Mouse (Mus musculus) CH12.LX (cell line): ENCODE results near the gene Ankzf1. TPM values are rescaled to one million over a fixed set of nuclear protein-coding genes. Genes with fewer than 3 reads are reported as not detected.

Experiments
- DNase-seq: peaks from one replicate; pipeline ENCODE4 v3.0.0-alpha.2; 2013; ENCODE audit errors: extremely low read depth
- H3K27ac ChIP-seq: 2 replicates; pipeline ENCODE4 v1.5.1; 2012; ENCODE audit warnings: low read depth, mild to moderate bottlenecking, control low read depth, moderate library complexity; ENCODE audit not compliant: insufficient read depth
- H3K27me3 ChIP-seq: replicated peaks from 2 replicates; pipeline ENCODE3; 2012; ENCODE audit warnings: inconsistent platforms
- H3K36me3 ChIP-seq, 2 experiments: replicated peaks in 1 of 2; 2 replicates each; pipeline versions ENCODE3 to v1.6.1; 2012; ENCODE audit warnings: inconsistent platforms in 1 of 2, low read length in 1 of 2, mild to moderate bottlenecking in 1 of 2, mixed read lengths in 1 of 2, moderate library complexity in 1 of 2; ENCODE audit not compliant: control insufficient read depth in 1 of 2, insufficient read depth in 1 of 2
- H3K4me1 ChIP-seq, 2 experiments: 2 replicates each; pipeline ENCODE4 v1.6.1; 2012; ENCODE audit warnings: inconsistent platforms in 1 of 2, moderate library complexity in 1 of 2; ENCODE audit not compliant: insufficient read depth in 2 of 2, control insufficient read depth in 1 of 2
- H3K4me2 ChIP-seq: 2 replicates; pipeline ENCODE4 v1.6.1; 2012; ENCODE audit warnings: low read depth, mild to moderate bottlenecking, control low read depth; ENCODE audit not compliant: poor library complexity, insufficient read depth, severe bottlenecking
- H3K4me3 ChIP-seq, 3 experiments: fragments of 150-350 bp in 1 of 3; sonication (generic) in 1 of 3; replicated peaks in 1 of 3; 2 replicates each; pipeline versions ENCODE3 to v1.5.1; 2011 to 2012; ENCODE audit warnings: low read depth in 2 of 3, low read length in 2 of 3, mild to moderate bottlenecking in 2 of 3, moderate library complexity in 2 of 3, control low read depth in 1 of 3, improper control_type of control experiment in 1 of 3, inconsistent platforms in 1 of 3, mixed read lengths in 1 of 3; ENCODE audit not compliant: poor library complexity in 1 of 3
- H3K79me2 ChIP-seq: replicated peaks from 2 replicates; pipeline ENCODE4 v1.6.1; 2012; ENCODE audit warnings: mild to moderate bottlenecking, moderate library complexity; ENCODE audit not compliant: control insufficient read depth, poor library complexity, insufficient read depth, severe bottlenecking; ENCODE audit errors: extremely low read depth
- H3K9ac ChIP-seq: 2 replicates; pipeline ENCODE4 v1.6.1; 2012; ENCODE audit warnings: low read depth, mild to moderate bottlenecking, control low read depth, moderate library complexity; ENCODE audit not compliant: insufficient read depth
- H3K9me3 ChIP-seq: replicated peaks from 2 replicates; pipeline ENCODE3; 2012; ENCODE audit warnings: low read length, inconsistent platforms, mixed read lengths
- ELF1 ChIP-seq: IDR thresholded peaks from 2 replicates; pipeline ENCODE4 v1.6.1; 2014; ENCODE audit warnings: low read depth, mild to moderate bottlenecking, inconsistent platforms, low read length, improper control_type of control experiment
- HCFC1 ChIP-seq: IDR thresholded peaks from 2 replicates; pipeline ENCODE4 v1.6.1; 2012; ENCODE audit warnings: low read depth, mild to moderate bottlenecking, inconsistent platforms, low read length, improper control_type of control experiment
- IRF4 ChIP-seq: IDR thresholded peaks from 2 replicates; pipeline ENCODE4 v1.6.1; 2014; ENCODE audit warnings: low read depth, mild to moderate bottlenecking, inconsistent platforms, low read length, improper control_type of control experiment
- JUN ChIP-seq: IDR thresholded peaks from 2 replicates; pipeline ENCODE4 v1.6.1; 2011; ENCODE audit warnings: low read depth, mild to moderate bottlenecking, low read length, improper control_type of control experiment, moderate library complexity; ENCODE audit not compliant: insufficient read depth
- JUND ChIP-seq: conservative IDR thresholded peaks from 2 replicates; pipeline ENCODE4 v1.6.1; 2011; ENCODE audit warnings: low read depth, low read length, improper control_type of control experiment
- KAT2A ChIP-seq: IDR thresholded peaks from 2 replicates; pipeline ENCODE4 v1.6.1; 2012; ENCODE audit warnings: low read length, improper control_type of control experiment, inconsistent platforms; ENCODE audit not compliant: insufficient replicate concordance
- MAX ChIP-seq: IDR thresholded peaks from 2 replicates; pipeline ENCODE4 v1.6.1; 2011; ENCODE audit warnings: low read length, improper control_type of control experiment
- MYC ChIP-seq: IDR thresholded peaks from 2 replicates; pipeline ENCODE4 v1.6.1; 2011; ENCODE audit warnings: low read depth, mild to moderate bottlenecking, improper control_type of control experiment, low read length
- NELFE ChIP-seq: IDR thresholded peaks from 2 replicates; pipeline ENCODE4 v1.6.1; 2011; ENCODE audit warnings: low read depth, low read length, improper control_type of control experiment
- POLR2AphosphoS2 ChIP-seq: IDR thresholded peaks from 2 replicates; pipeline ENCODE4 v1.6.1; 2011; ENCODE audit warnings: low read depth, low read length, improper control_type of control experiment
- RAD21 ChIP-seq: IDR thresholded peaks from 2 replicates; pipeline ENCODE4 v1.6.1; 2011; ENCODE audit warnings: low read depth, mild to moderate bottlenecking, low read length, improper control_type of control experiment, moderate library complexity
- SIN3A ChIP-seq: IDR thresholded peaks from 2 replicates; pipeline ENCODE4 v1.6.1; 2012; ENCODE audit warnings: low read length, improper control_type of control experiment, inconsistent platforms
- SMC3 ChIP-seq: IDR thresholded peaks from 2 replicates; pipeline ENCODE4 v1.6.1; 2011; ENCODE audit warnings: low read depth, low read length, improper control_type of control experiment
- TCF12 ChIP-seq: IDR thresholded peaks from 2 replicates; pipeline ENCODE4 v1.6.1; 2014; ENCODE audit warnings: low read depth, mild to moderate bottlenecking, inconsistent platforms, low read length, improper control_type of control experiment
- USF2 ChIP-seq: conservative IDR thresholded peaks from 2 replicates; pipeline ENCODE4 v1.6.1; 2011; ENCODE audit warnings: low read depth, low read length, improper control_type of control experiment
- dilution Hi-C: fragments of 300-500 bp; cut with MboI; formaldehyde crosslinking; loops from 2 replicates; pipeline ENCODE4 v1.14.3; 2020; ENCODE audit warnings: low sequenced_read_pairs; ENCODE audit not compliant: extremely low pct_unique_long_range_greater_than_20kb, extremely low pct_ligation_motif_present
- in situ Hi-C: fragments of 300-500 bp; cut with MboI; formaldehyde crosslinking; loops from 3 replicates; pipeline ENCODE4 v1.14.3; 2019; ENCODE audit warnings: low sequenced_read_pairs, low pct_ligation_motif_present, low pct_unique_long_range_greater_than_20kb, mixed read lengths
- polyA plus RNA-seq: library from polyadenylated mRNA; unstranded; fragments of >175 nt; gene quantifications from 2 replicates; pipeline ENCODE4 v1.2.1, GENCODE M21; 2012; ENCODE audit warnings: low read depth; ENCODE audit not compliant: insufficient read length
- total RNA-seq, 2 experiments: library from RNA; depleted of rRNA; stranded (reverse); fragments of 300-350 nt in 1 of 2; fragments of >200 nt in 1 of 2; gene quantifications; 2 replicates each; pipeline ENCODE4 v1.2.3; 2012 to 2014

Gene Ankzf1
- total and polyA plus RNA-seq, 3 experiments, result 13.3 to 20.4 (median 19.6) TPM

DNA sequence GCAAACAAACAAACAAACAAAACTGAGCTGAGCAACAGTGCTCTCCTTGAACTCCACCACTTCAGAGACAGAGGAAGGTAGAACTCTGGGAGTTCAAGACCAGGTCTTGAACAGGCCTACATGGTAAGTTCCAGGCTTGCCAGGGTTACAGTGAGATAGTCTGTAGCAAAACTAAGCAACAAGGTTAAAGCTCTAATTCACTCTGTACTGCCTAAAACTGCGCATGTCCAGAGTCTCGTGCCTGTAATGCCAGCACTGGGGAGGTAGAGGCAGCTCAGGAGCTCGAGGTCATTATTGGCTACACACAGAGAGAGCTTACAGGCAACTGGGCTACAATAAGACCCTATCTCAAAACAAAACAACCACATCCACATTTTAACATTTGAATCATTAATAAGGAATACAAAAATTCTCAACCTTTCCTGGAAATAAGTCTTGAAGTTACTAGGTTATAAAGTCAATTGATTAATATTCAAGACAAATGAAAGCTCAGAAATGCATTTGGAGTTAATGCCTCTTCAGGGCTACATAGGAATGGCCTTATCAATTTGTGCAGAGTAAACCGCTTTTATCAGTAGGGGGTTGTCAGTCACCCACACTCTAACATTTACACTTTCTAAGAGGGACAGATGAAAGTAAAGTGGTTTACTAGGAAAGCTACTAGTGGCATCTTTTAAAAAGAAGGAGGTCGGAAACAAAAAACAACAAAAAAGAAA is 32.3 kb upstream of the Ankzf1 start:
- Histone ChIP-seq H3K27ac (no peak overlapping the region), H3K4me1 (no peaks in the 10 kb centered on the region), H3K9me3 (no peaks in the 10 kb centered on the region), H3K79me2 (no peaks in the 10 kb centered on the region), H3K36me3 (no peaks in the 10 kb centered on the region), H3K27me3 (no peaks in the 10 kb centered on the region), H3K9ac (no peak overlapping the region), H3K4me2 (no peak overlapping the region), H3K4me3 (no peak overlapping the region)
- DNase-seq, result no peak
- no peak for TF ChIP-seq JUN
- no peak for TF ChIP-seq JUND
- no peak for TF ChIP-seq IRF4
- no peak for TF ChIP-seq USF2
- TF ChIP-seq MYC, result no peak
- TF ChIP-seq RAD21, result no peak
- TF ChIP-seq POLR2AphosphoS2, result no peak
- no peak for TF ChIP-seq TCF12
- TF ChIP-seq SIN3A, result no peak
- TF ChIP-seq SMC3, result no peak
- dilution Hi-C loops, result no loop called here
- in situ Hi-C loops, result no loop called here

DNA sequence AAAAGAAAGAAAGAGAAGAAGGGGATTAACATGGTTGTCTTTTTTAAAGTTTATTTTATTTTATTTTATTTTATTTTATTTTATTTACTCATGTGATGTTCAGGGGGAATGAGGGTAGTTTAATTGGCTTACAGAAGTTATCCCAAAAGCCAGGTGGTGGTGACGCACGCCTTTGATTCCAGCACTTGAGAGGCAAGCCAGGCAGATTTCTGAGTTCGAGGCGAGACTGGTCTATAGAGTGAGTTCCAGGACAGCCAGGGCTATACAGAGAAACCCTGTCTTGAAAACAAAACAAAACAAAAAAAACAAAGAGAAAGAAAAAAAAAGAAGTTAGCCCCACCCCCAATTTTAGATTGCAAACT is 31.7 kb upstream of the Ankzf1 start:
- Histone ChIP-seq H3K9ac (no peak overlapping the region), H3K4me3 (no peak overlapping the region), H3K36me3 (no peaks in the 10 kb centered on the region), H3K4me2 (no peak overlapping the region)
- in situ Hi-C loops, result no loop called here
- dilution Hi-C loops, result no loop called here
- TF ChIP-seq NELFE, result no peak
- TF ChIP-seq MAX, result no peak
- TF ChIP-seq ELF1, result no peak
- TF ChIP-seq KAT2A, result no peak
- TF ChIP-seq HCFC1, result no peak
- TF ChIP-seq MYC, result no peak
- TF ChIP-seq, all 38 proteins: peak for 0
- H3K79me2 ChIP-seq, result no peaks in the 10 kb centered on the region
- no peak overlapping the region for H3K27ac ChIP-seq
- H3K27me3 ChIP-seq, result no peaks in the 10 kb centered on the region
- no peaks in the 10 kb centered on the region for H3K4me1 ChIP-seq
- DNase-seq, result no peak
- no peaks in the 10 kb centered on the region for H3K9me3 ChIP-seq
